26 mouse cellular contexts compared by ENCODE assay signal in genomic region chr1:133692195-133692594, GRCm38 (mm10). TPM values are rescaled to one million over a fixed set of nuclear protein-coding genes. Genes with fewer than 3 reads are reported as not detected.
DNase-seq lines count a peak whose midpoint lies in the region; ATAC-seq lines count a peak whose summit lies in the region.
"Had no signal": no experiment of that assay in that cellular context is flagged by ENCODE, and none has a peak within 500 bp of the region (broad histone marks: within the 10 kb centered on the region; RNA-seq: fewer than 3 reads in every experiment).

No protein-coding gene starts in this region.

- intact Hi-C loops in left cerebral cortex, postnatal 25 days (cut with DNase I): no loop called here

- H3K4me1 ChIP-seq in forebrain, embryonic 10.5 days: peaks cover 54% of the 10 kb centered on the region
- H3K4me1 ChIP-seq in forebrain, embryonic 16.5 days (replicated peaks; ENCODE audit: control insufficient read depth, insufficient read depth, low read length): peaks cover 8% of the 10 kb centered on the region
- peaks cover 53% of the 10 kb centered on the region for H3K4me1 ChIP-seq in kidney, embryonic 15.5 days

- no peak overlapping the region for H3K9ac ChIP-seq in forebrain, embryonic 16.5 days (replicated peaks; ENCODE audit: low read depth, low read length)
- H3K9ac ChIP-seq in kidney, embryonic 15.5 days: no peak overlapping the region
- H3K9ac ChIP-seq: embryonic facial prominence, embryonic 13.5 days; forebrain, embryonic 13.5 days; heart, embryonic 12.5 days; hindbrain, embryonic 12.5 days had no signal

- 44% methylated on average over 4 of the region's 4 CpGs for WGBS in forebrain, embryonic 10.5 days
- WGBS in forebrain, embryonic 16.5 days: 33% methylated on average over 4 of the region's 4 CpGs
- 23% methylated on average over 4 of the region's 4 CpGs for WGBS in kidney, embryonic 15.5 days

- no peak for DNase-seq in forebrain, embryonic 10.5 days (ENCODE audit: extremely low spot score, low spot score)
- DNase-seq in kidney, adult 18-20 months: no peak
- DNase-seq in ES-CJ7 (ENCODE audit: low read depth, low spot score): peak; percentile 32
- no peak for DNase-seq in left cerebral cortex, postnatal 25 days (ENCODE audit: low spot score in 2 of 2)
- no peak for DNase-seq in lung, postnatal 14 days
- DNase-seq: adrenal gland, postnatal 25 days; B cell, adult 2 months; cerebellum, adult 18-20 months; cerebellum, adult 9-11 months; cerebellum, postnatal 36 days; gastrocnemius, postnatal 10 days; heart, adult 2 months; heart, postnatal 4 days had no signal

- no peaks in the 10 kb centered on the region for H3K9me3 ChIP-seq in forebrain, embryonic 10.5 days
- no peaks in the 10 kb centered on the region for H3K9me3 ChIP-seq in forebrain, embryonic 16.5 days (ENCODE audit: control insufficient read depth, low read length)
- no peaks in the 10 kb centered on the region for H3K9me3 ChIP-seq in kidney, embryonic 15.5 days (replicated peaks)
- H3K9me3 ChIP-seq: embryonic facial prominence, embryonic 13.5 days; forebrain, embryonic 13.5 days; G1E; heart, embryonic 12.5 days; hindbrain, embryonic 12.5 days had no signal

- no peaks in the 10 kb centered on the region for H3K36me3 ChIP-seq in forebrain, embryonic 10.5 days (replicated peaks)
- no peaks in the 10 kb centered on the region for H3K36me3 ChIP-seq in forebrain, embryonic 16.5 days (ENCODE audit: control insufficient read depth, insufficient read depth)
- no peaks in the 10 kb centered on the region for H3K36me3 ChIP-seq in kidney, embryonic 15.5 days
- H3K36me3 ChIP-seq: embryonic facial prominence, embryonic 13.5 days; G1E; heart, embryonic 12.5 days; hindbrain, embryonic 12.5 days had no signal

- no peaks in the 10 kb centered on the region for H3K27me3 ChIP-seq in forebrain, embryonic 10.5 days (ENCODE audit: poor library complexity, severe bottlenecking)
- H3K27me3 ChIP-seq in forebrain, embryonic 16.5 days (replicated peaks; ENCODE audit: control insufficient read depth, insufficient read depth, low read length): no peaks in the 10 kb centered on the region
- no peaks in the 10 kb centered on the region for H3K27me3 ChIP-seq in kidney, embryonic 15.5 days
- H3K27me3 ChIP-seq: embryonic facial prominence, embryonic 13.5 days; forebrain, embryonic 13.5 days; heart, embryonic 12.5 days; hindbrain, embryonic 12.5 days had no signal

- peak overlapping the region; percentile 35; the same call in 1 of the 2 replicates for H3K27ac ChIP-seq in forebrain, embryonic 10.5 days
- no peak overlapping the region for H3K27ac ChIP-seq in forebrain, embryonic 16.5 days (ENCODE audit: low read length)
- H3K27ac ChIP-seq in kidney, embryonic 15.5 days: peak overlapping the region; percentile 10; the same call in 1 of the 2 replicates
- H3K27ac ChIP-seq: embryonic facial prominence, embryonic 13.5 days; forebrain, embryonic 13.5 days; heart, adult 2 months; hindbrain, embryonic 12.5 days had no signal

- no peak overlapping the region for H3K4me2 ChIP-seq in forebrain, embryonic 16.5 days (ENCODE audit: low read length)
- no peak overlapping the region for H3K4me2 ChIP-seq in kidney, embryonic 15.5 days
- H3K4me2 ChIP-seq: embryonic facial prominence, embryonic 13.5 days; forebrain, embryonic 13.5 days; heart, embryonic 12.5 days; hindbrain, embryonic 12.5 days had no signal

- H3K4me3 ChIP-seq in forebrain, embryonic 10.5 days: no peak overlapping the region
- H3K4me3 ChIP-seq in forebrain, embryonic 16.5 days (replicated peaks; ENCODE audit: low read length): no peak overlapping the region
- H3K4me3 ChIP-seq in kidney, embryonic 15.5 days (replicated peaks): no peak overlapping the region
- H3K4me3 ChIP-seq: embryonic facial prominence, embryonic 13.5 days; forebrain, embryonic 13.5 days; heart, adult 2 months; heart, embryonic 12.5 days; hindbrain, embryonic 12.5 days had no signal

- no peak for ATAC-seq in forebrain, embryonic 16.5 days
- ATAC-seq in kidney, embryonic 15.5 days (replicated peaks; ENCODE audit: low FRiP score): no peak
- ATAC-seq: activated CD4-positive, CD25-positive, alpha-beta regulatory T cell, adult 4 months; CD4-positive, CD25-positive, alpha-beta regulatory T cell, adult 4 months; forebrain, embryonic 13.5 days; hindbrain, embryonic 16.5 days; inflammation-experienced regulatory T-cells, adult 6 months; intestine, postnatal 0 days had no signal

RNA-seq across cellular contexts. Expression of gene Lax1, which starts 2.3 kb away (rescaled TPM):
- polyA plus RNA-seq in forebrain, embryonic 10.5 days (2016; fragmentation: Nextera tagmentation; extraction: Ambion mirVana): 0.44 and 0.93 TPM in 2 replicates
- polyA plus RNA-seq in forebrain, embryonic 16.5 days (2015; fragmentation: Nextera tagmentation; extraction: Ambion mirVana): not detected in 2 replicates
- polyA plus RNA-seq in kidney, embryonic 15.5 days (2015; fragmentation: Nextera tagmentation; extraction: Ambion mirVana): 0.66 and 0.81 TPM in 2 replicates
- total RNA-seq in left cerebral cortex, postnatal 25 days (2021): under 1 TPM; 0.16 to 0.41 TPM
- total RNA-seq: adrenal gland, postnatal 25 days had no signal
- polyA plus RNA-seq: forebrain, embryonic 13.5 days; G1E; hindbrain, embryonic 16.5 days had no signal

RNA-seq across cellular contexts. Expression of gene Gm38394, which starts 31.1 kb away (rescaled TPM):
- polyA plus RNA-seq in forebrain, embryonic 10.5 days (2016; fragmentation: Nextera tagmentation; extraction: Ambion mirVana): 4.3 and 4.4 TPM in 2 replicates
- 3.6 and 3.7 TPM in 2 replicates for polyA plus RNA-seq in forebrain, embryonic 16.5 days (2015; fragmentation: Nextera tagmentation; extraction: Ambion mirVana)
- 5.1 and 5.3 TPM in 2 replicates for polyA plus RNA-seq in kidney, embryonic 15.5 days (2015; fragmentation: Nextera tagmentation; extraction: Ambion mirVana)
- 10 to 100 TPM; 21.6 to 32.3 TPM for total RNA-seq in left cerebral cortex, postnatal 25 days (2021)

RNA-seq across cellular contexts. Expression of gene Zbed6, which starts 31.5 kb away (rescaled TPM):
- not detected in 2 replicates for polyA plus RNA-seq in forebrain, embryonic 10.5 days (2016; fragmentation: Nextera tagmentation; extraction: Ambion mirVana)
- not detected in 2 replicates for polyA plus RNA-seq in forebrain, embryonic 16.5 days (2015; fragmentation: Nextera tagmentation; extraction: Ambion mirVana)
- not detected in 2 replicates for polyA plus RNA-seq in kidney, embryonic 15.5 days (2015; fragmentation: Nextera tagmentation; extraction: Ambion mirVana)
- 1 to 10 TPM; 4.8 to 9.0 TPM for total RNA-seq in left cerebral cortex, postnatal 25 days (2021)
- polyA plus RNA-seq: activated CD4-positive, CD25-positive, alpha-beta regulatory T cell, adult 4 months; CD4-positive, CD25-positive, alpha-beta regulatory T cell, adult 4 months; embryonic facial prominence, embryonic 13.5 days; forebrain, embryonic 13.5 days; G1E; heart, embryonic 12.5 days; heart, postnatal 0 days; hindbrain, embryonic 12.5 days; hindbrain, embryonic 16.5 days; inflammation-experienced regulatory T-cells, adult 6 months had no signal
